Mouse (Mus musculus): Measurements from ENCODE around the gene Gnpnat1.
"Not testable (repeated sequence)": the region's sequence is repeated elsewhere in the genome, so short reads cannot be mapped to it uniquely, and the experiment has no call there.

Gnpnat1 gene

GRCm38 (mm10) chr14:45404813-45405212 is at the start of gene Gnpnat1:
Gene Gnpnat1 (minus strand): TSS chr14:45404913.
- DNase-seq (ENCODE audit: low read depth, low spot score), result not testable (repeated sequence)

DNA sequence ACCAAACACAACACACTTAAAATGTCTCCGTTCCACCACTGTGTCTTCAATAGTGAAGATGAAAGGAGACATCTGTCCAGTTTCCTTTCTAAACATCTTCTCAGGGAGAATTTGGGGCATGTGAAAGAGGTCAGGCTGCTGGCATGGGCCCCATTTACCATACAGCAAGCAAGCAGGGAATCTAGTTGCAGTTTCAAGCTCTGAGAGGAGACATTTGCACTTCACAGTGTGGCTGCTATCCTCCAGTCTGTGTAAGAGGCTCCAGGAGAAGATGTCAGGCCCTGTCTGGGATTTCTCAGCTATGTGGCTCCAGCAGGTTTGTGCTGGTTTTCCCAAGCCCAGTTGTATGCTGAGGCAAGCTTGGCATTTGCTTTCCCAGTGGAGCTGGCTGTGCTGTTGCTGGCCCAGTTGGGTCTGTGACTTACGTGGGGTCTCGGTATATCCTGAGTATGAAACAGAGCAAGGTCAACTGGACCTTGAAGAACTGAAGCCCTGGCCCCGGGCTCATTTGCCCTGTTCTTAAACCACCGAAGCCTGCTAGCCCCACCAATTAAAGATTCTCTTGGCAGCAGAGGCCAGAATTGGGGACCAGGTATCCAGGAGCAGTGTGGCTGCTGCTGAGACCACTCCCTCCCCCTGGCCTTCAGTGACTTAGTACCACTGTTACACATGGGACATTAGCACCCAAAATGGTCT is 49.0 kb upstream of the Gnpnat1 start:
- DNase-seq (ENCODE audit: low read depth, low spot score), result peak; percentile 43

- DNase-seq (ENCODE audit: low read depth, low spot score), result no peak
Measured at GRCm38 (mm10) chr14:45452861-45453512, 48.3 kb upstream of the Gnpnat1 start.

GRCm38 (mm10) chr14:45452148-45452547 is 47.4 kb upstream of the Gnpnat1 start:
- DNase-seq (ENCODE audit: low read depth, low spot score), result no peak

GRCm38 (mm10) chr14:45451090-45451489 is 46.4 kb upstream of the Gnpnat1 start:
- peak; percentile 66 for DNase-seq (ENCODE audit: low read depth, low spot score)

- peak; percentile 51 for DNase-seq (ENCODE audit: low read depth, low spot score)
Measured at GRCm38 (mm10) chr14:45446777-45447176, 42.1 kb upstream of the Gnpnat1 start.

DNA sequence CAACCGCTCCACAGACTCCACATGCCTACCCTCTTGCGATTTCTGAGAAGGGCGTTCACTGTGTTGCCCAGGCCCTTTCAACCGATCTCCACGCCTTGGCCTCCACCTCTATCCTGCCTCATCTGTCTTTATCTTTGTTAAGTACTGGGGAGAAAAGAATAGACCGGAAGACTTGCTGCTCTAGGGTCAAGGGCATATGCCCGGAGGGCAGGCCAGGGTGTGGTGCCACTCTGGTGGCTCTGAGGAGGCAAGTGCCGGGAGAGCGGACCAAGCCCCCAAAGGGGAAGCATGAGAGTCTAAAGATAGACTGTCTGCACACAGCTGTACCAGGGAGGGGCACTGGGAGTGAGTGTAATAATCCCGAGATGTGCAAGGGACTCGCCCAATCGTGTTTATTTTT is 40.7 kb upstream of the Gnpnat1 start:
- peak; percentile 99 for DNase-seq (ENCODE audit: low read depth, low spot score)

DNA sequence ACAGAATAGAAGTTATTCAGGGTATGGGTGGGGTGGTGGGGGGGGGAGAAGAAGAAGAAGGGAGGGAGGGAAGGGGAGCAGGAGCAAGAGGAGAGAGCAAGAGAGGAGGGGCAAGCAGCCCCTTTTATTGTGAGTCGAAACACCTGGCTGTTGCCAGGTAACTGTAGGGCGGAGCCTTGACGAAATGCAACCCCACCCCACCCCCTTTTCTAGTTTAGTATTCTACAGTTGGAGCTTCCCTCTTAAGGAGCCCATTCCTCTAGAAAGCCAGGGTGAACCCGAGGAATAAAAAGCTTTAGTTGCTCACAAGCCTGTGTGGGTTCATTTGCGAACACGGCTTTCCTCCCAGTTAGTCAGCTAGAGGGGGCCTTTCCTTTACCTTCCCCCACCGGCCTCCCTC is 40.2 kb upstream of the Gnpnat1 start:
- peak; percentile 95 for DNase-seq (ENCODE audit: low read depth, low spot score)

- DNase-seq (ENCODE audit: low read depth, low spot score), result peak; percentile 64
Measured at GRCm38 (mm10) chr14:45442781-45443560, 38.3 kb upstream of the Gnpnat1 start.

DNA sequence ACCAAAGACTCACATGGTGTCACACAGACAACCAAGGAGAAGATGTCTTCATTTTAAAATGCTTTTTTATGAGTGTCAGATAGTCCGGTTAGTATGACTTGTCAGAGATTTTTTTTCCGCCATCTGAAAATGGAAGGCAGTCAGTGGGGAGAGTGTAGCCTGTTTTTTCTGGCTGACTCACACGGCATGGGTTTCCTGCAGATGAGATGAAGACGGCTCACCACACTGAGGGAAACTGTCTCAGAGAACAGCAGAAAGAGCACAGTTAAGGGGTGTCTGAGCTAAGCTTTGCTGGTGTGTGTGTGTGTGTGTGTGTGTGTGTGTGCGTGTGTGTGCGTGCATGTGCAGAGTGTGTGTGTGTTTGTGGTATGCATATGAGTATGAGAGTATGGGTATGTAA is 36.6 kb upstream of the Gnpnat1 start:
- no peak for DNase-seq (ENCODE audit: low read depth, low spot score)

- DNase-seq (ENCODE audit: low read depth, low spot score), result peak; percentile 54
Measured at GRCm38 (mm10) chr14:45439387-45439786, 34.7 kb upstream of the Gnpnat1 start.

DNA sequence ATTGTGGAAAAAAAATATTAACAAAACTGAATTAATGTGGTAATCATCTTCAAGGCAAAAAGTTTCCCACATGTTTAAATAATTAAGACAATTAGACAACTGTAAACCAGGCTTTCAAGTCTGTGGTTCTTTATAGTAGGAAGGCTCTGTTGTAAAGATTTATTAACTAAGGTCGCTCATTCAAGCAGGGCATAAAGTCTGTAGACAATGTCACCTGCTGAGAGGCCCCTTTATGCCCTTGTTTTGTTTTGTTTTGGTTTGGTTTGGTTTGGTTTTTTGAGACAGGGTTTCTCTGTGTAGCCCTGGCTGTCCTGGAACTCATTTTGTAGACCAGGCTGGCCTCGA is 34.2 kb upstream of the Gnpnat1 start:
- no peak for DNase-seq (ENCODE audit: low read depth, low spot score)

GRCm38 (mm10) chr14:45438250-45438930 is 33.7 kb upstream of the Gnpnat1 start:
- DNase-seq (ENCODE audit: low read depth, low spot score), result no peak

GRCm38 (mm10) chr14:45434220-45434619 is 29.5 kb upstream of the Gnpnat1 start:
- peak; percentile 71 for DNase-seq (ENCODE audit: low read depth, low spot score)

GRCm38 (mm10) chr14:45432003-45432402 is 27.3 kb upstream of the Gnpnat1 start:
- DNase-seq (ENCODE audit: low read depth, low spot score), result peak; percentile 79

DNA sequence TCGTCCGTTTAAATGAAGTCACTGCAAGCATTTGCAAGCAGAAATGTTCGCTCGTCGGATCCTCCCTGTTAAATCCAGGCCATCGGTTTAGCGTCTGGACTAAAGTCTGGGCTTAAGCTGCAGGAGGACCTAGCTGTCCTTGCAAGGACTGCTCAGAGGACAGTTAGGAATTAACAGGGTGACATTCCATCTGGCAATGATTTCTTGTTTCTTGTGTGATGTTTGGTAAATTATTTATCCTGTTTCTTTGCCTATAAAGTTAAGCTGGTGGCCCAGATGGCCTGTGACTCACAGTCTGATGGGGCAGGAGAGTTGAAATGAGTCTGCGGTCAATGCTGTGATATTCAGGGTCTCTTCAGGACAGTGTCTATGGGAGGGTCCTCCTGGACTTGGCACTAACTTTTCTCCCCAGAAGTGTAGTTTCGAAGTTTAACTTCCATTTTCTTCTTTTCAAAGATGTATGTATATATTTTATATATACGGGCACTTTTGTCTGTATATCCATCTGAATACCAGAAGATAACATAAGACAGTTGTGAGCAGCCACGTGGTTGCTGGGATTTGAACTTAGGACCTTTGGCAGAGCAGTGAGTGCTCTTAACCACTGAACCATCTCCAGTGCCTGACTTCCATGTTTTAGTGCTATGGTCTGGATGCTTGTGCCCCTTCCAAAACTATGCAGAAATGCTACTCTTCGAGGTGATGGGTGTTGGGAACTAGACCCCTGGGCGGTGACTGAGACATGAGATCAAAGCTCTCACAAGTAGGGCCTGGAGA is 25.5 kb upstream of the Gnpnat1 start:
- no peak for DNase-seq (ENCODE audit: low read depth, low spot score)

- DNase-seq (ENCODE audit: low read depth, low spot score), result peak; percentile 81
Measured at GRCm38 (mm10) chr14:45423220-45423619, 18.5 kb upstream of the Gnpnat1 start.

GRCm38 (mm10) chr14:45422371-45422770 is 17.7 kb upstream of the Gnpnat1 start:
- no peak for DNase-seq (ENCODE audit: low read depth, low spot score)

GRCm38 (mm10) chr14:45419323-45419722 is 14.6 kb upstream of the Gnpnat1 start:
- DNase-seq (ENCODE audit: low read depth, low spot score), result no peak

DNA sequence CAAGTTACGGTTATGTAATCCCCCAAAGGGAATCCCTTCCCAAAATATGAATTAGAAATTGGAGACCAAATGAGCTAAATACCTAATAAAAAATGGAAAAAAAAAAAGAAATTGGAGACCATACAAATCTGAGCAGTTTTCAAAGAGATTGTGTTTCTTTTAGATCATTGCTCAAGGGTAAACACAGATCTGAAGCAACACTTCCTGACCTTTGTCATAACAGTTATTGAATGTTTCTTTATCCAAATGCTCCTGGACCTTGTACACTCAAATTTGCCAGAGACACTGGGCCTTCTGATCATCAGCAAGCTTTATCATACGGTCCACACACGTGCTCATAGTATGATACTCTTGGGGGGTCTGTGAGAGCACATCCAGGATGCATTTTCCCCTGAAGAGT is 13.8 kb upstream of the Gnpnat1 start:
- no peak for DNase-seq (ENCODE audit: low read depth, low spot score)

GRCm38 (mm10) chr14:45416265-45416664 is 11.6 kb upstream of the Gnpnat1 start:
- no peak for DNase-seq (ENCODE audit: low read depth, low spot score)

Data from R1 (cell line).